Mouse (Mus musculus) hindbrain, embryonic 10.5 days (tissue): ENCODE results near the gene Tmem179. TPM values are rescaled to one million over a fixed set of nuclear protein-coding genes. Genes with fewer than 3 reads are reported as not detected.

Source experiments
- DNase-seq: peaks from one replicate; pipeline ENCODE4 v3.0.0-alpha.2; 2017; ENCODE audit warnings: low spot score
- H3K27ac ChIP-seq: fragments of 300-500 bp; sonication (generic); 2 replicates; pipeline ENCODE4 v1.5.1; 2016; ENCODE audit warnings: mild to moderate bottlenecking, moderate library complexity
- H3K27me3 ChIP-seq: fragments of 300-500 bp; sonication (generic); 2 replicates; pipeline ENCODE4 v1.6.1; 2016; ENCODE audit warnings: mild to moderate bottlenecking; ENCODE audit not compliant: poor library complexity, insufficient read depth, severe bottlenecking
- H3K36me3 ChIP-seq: fragments of 300-500 bp; sonication (generic); 2 replicates; pipeline ENCODE4 v1.6.1; 2016; ENCODE audit warnings: mild to moderate bottlenecking, moderate library complexity
- H3K4me1 ChIP-seq: fragments of 300-500 bp; sonication (generic); replicated peaks from 2 replicates; pipeline ENCODE4 v1.6.1; 2016; ENCODE audit warnings: mild to moderate bottlenecking
- H3K4me3 ChIP-seq: fragments of 300-500 bp; sonication (generic); 2 replicates; pipeline ENCODE4 v1.5.1; 2016; ENCODE audit warnings: mild to moderate bottlenecking, moderate library complexity
- H3K9me3 ChIP-seq: fragments of 300-500 bp; sonication (generic); 2 replicates; pipeline ENCODE4 v1.6.1; 2016; ENCODE audit warnings: mild to moderate bottlenecking, moderate library complexity
- WGBS: fragments of 180-500 bp; shearing (Covaris S2); methylation state at CpG from one replicate; pipeline ENCODE4 v1.1.7; 2016; 5-methylcytosine and 5-hydroxymethylcytosine counted together
- polyA plus RNA-seq: library from polyadenylated mRNA; unstranded; fragments of >200 nt; fragmentation: Nextera tagmentation; extraction: Ambion mirVana; gene quantifications from 2 replicates; pipeline ENCODE4 v1.2.1, GENCODE M21; 2016

Gene Tmem179
- polyA plus RNA-seq, 1 experiment from 2014 or later = 7.2 TPM

- WGBS = 56% methylated on average over 5 of the region's 5 CpGs
- Histone ChIP-seq H3K36me3 (no peaks in the 10 kb centered on the region), H3K27me3 (peaks cover 70% of the 10 kb centered on the region), H3K4me1 (peaks cover 60% of the 10 kb centered on the region), H3K4me3 (no peak overlapping the region), H3K27ac (peak overlapping the region; percentile 66), H3K9me3 (no peaks in the 10 kb centered on the region)
- no peak for DNase-seq
These were observed 46.3 kb downstream of the Tmem179 start for GRCm38 (mm10) chr12:112470216-112470615.

DNA sequence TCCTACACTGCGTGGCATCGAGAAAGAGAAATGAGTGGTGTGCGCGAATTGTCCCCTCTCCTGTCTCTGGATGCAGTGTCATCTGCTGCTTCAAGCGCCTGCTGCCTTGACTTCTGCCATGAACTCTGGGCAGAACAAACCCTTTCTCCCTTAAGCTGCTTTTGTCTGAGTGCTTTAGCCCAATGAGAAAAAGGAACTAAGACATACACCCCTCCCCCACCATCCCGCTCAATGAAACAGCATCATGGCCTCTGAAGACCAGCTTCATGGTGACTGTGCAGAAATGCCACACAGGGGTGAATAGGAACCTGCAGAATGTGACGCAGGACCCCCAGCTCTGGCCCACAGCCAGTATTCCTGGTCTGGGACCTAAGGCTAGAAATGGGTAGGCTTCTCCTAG is 47.2 kb downstream of the Tmem179 start:
- 86% methylated on average over 7 of the region's 7 CpGs for WGBS
- Histone ChIP-seq H3K27ac (peak overlapping the region; percentile 66), H3K27me3 (peaks cover 62% of the 10 kb centered on the region), H3K4me1 (peaks cover 65% of the 10 kb centered on the region), H3K36me3 (no peaks in the 10 kb centered on the region), H3K4me3 (no peak overlapping the region), H3K9me3 (no peaks in the 10 kb centered on the region)
- DNase-seq = no peak

DNA sequence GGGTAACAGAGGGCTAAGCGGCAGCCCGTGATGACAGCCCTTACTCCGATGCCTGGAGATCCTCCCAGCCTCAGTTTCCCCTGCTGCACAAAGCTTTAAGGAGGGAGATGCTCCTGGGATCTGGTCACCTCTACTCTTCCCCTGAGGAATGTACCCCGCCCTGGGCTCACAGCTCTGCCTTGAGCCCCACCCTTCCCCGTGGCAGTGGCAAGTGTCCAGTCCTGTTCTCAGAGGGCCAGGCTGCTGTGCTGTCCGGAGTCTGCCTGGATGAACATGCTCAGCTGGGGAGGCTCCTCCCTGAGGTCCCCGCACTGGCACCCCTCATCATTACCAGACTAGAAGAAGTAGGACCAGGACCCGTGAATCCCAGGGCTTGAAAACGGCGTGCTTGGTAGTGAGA is 49.2 kb downstream of the Tmem179 start:
- Histone ChIP-seq H3K9me3 (no peaks in the 10 kb centered on the region), H3K4me3 (no peak overlapping the region), H3K27me3 (peaks cover 46% of the 10 kb centered on the region), H3K4me1 (peaks cover 66% of the 10 kb centered on the region), H3K36me3 (no peaks in the 10 kb centered on the region), H3K27ac (no peak overlapping the region)
- DNase-seq = no peak
- 82% methylated on average over 10 of the region's 10 CpGs for WGBS

- Histone ChIP-seq H3K27ac (no peak overlapping the region), H3K36me3 (no peaks in the 10 kb centered on the region), H3K4me3 (no peak overlapping the region), H3K4me1 (peaks cover 66% of the 10 kb centered on the region), H3K27me3 (peaks cover 37% of the 10 kb centered on the region), H3K9me3 (no peaks in the 10 kb centered on the region)
- 94% methylated on average over 17 of the region's 17 CpGs for WGBS
- DNase-seq = no peak
These were observed 50.6 kb downstream of the Tmem179 start for GRCm38 (mm10) chr12:112465928-112466327.

GRCm38 (mm10) chr12:112464516-112464915 is 52.0 kb downstream of the Tmem179 start:
- DNase-seq = no peak
- Histone ChIP-seq H3K36me3 (no peaks in the 10 kb centered on the region), H3K27me3 (peaks cover 41% of the 10 kb centered on the region), H3K4me3 (no peak overlapping the region), H3K9me3 (no peaks in the 10 kb centered on the region), H3K4me1 (peaks cover 56% of the 10 kb centered on the region), H3K27ac (no peak overlapping the region; the same call in 1 of the 2 replicates)
- WGBS = 74% methylated on average over 3 of the region's 3 CpGs

GRCm38 (mm10) chr12:112463750-112464444 is 52.6 kb downstream of the Tmem179 start:
- 78% methylated on average over 3 of the region's 3 CpGs for WGBS
- H3K4me1 ChIP-seq = peaks cover 49% of the 10 kb centered on the region
- no peak overlapping the region for H3K27ac ChIP-seq

GRCm38 (mm10) chr12:112463209-112463608 is 53.3 kb downstream of the Tmem179 start:
- no peak overlapping the region for H3K4me3 ChIP-seq
- peaks cover 38% of the 10 kb centered on the region for H3K27me3 ChIP-seq
- no peaks in the 10 kb centered on the region for H3K9me3 ChIP-seq
- no peak overlapping the region for H3K27ac ChIP-seq
- H3K36me3 ChIP-seq = no peaks in the 10 kb centered on the region
- H3K4me1 ChIP-seq = peaks cover 51% of the 10 kb centered on the region
- 82% methylated on average over 4 of the region's 4 CpGs for WGBS
- no peak for DNase-seq

More at GRCm38 (mm10) chr12:112463750-112464444, 52.6 kb downstream of the Tmem179 start:
- Histone ChIP-seq H3K4me3 (no peak overlapping the region), H3K9me3 (no peaks in the 10 kb centered on the region), H3K36me3 (no peaks in the 10 kb centered on the region), H3K27me3 (peaks cover 43% of the 10 kb centered on the region)
- DNase-seq = no peak

DNA sequence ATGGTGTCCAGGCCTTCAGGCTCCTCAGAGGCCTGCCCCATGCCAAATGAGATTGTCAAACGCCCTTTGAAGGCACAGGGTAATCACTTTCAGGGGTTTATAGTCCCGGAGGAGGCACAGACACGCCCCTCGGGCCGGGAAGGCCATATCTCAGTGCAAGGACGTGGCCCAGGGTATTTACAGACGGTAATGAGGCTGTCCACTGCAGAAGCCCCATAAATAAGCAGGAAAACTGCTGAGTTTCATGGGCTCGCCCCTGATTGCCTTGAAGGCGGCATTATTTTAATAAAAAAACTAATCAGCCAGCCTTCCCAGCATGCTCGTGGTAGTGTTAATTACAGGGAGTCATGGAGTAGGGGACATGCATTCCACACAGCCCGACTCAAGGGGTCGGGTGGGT is 54.1 kb downstream of the Tmem179 start:
- H3K27ac ChIP-seq = 0 out of 2 replicates have a peak overlapping the region, but pooled peaks have one; percentile 16
- peaks cover 51% of the 10 kb centered on the region for H3K4me1 ChIP-seq
- no peaks in the 10 kb centered on the region for H3K9me3 ChIP-seq
- no peak overlapping the region for H3K4me3 ChIP-seq
- peaks cover 30% of the 10 kb centered on the region for H3K27me3 ChIP-seq
- 74% methylated on average over 12 of the region's 12 CpGs for WGBS
- H3K36me3 ChIP-seq = no peaks in the 10 kb centered on the region
- no peak for DNase-seq

- H3K27ac ChIP-seq = peak overlapping the region; percentile 45
- no peak overlapping the region for H3K4me3 ChIP-seq
- no peaks in the 10 kb centered on the region for H3K36me3 ChIP-seq
- no peak for DNase-seq
- no peaks in the 10 kb centered on the region for H3K9me3 ChIP-seq
- peaks cover 27% of the 10 kb centered on the region; the same call in 1 of the 2 replicates for H3K27me3 ChIP-seq
- H3K4me1 ChIP-seq = peaks cover 34% of the 10 kb centered on the region
- WGBS = 32% methylated on average over 4 of the region's 4 CpGs
These were observed 58.7 kb downstream of the Tmem179 start for GRCm38 (mm10) chr12:112457839-112458238.

GRCm38 (mm10) chr12:112456144-112456713 is 60.3 kb downstream of the Tmem179 start:
- H3K36me3 ChIP-seq = no peaks in the 10 kb centered on the region
- H3K9me3 ChIP-seq = no peaks in the 10 kb centered on the region
- 76% methylated on average over 6 of the region's 6 CpGs for WGBS
- H3K27ac ChIP-seq = 0 out of 2 replicates have a peak overlapping the region, but pooled peaks have one; percentile 40
- no peak for DNase-seq
- peaks cover 24% of the 10 kb centered on the region for H3K4me1 ChIP-seq
- no peak overlapping the region for H3K4me3 ChIP-seq
- peaks cover 23% of the 10 kb centered on the region; the same call in 1 of the 2 replicates for H3K27me3 ChIP-seq

DNA sequence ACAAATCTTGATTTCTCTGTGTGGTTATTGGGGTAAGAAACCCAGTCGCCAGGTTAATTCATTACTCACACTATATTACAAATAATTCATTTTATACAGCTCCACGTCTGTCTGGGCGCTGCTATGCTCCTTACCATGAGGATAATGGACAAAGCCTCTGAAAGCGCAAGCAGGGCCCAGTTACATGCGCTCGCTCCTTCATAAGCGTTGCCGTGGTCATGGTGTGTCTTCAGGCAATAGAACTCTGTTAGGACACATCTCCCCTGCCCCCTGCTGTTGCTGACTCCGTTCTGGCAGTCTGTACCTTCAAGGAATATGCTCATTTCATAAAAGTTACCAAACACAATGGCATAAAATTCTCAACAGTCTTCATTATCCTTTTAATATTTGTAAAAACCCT is 64.7 kb downstream of the Tmem179 start:
- no peak for DNase-seq
- Histone ChIP-seq H3K27ac (no peak overlapping the region), H3K36me3 (no peaks in the 10 kb centered on the region), H3K9me3 (peaks cover 6% of the 10 kb centered on the region), H3K27me3 (peaks cover 14% of the 10 kb centered on the region), H3K4me3 (no peak overlapping the region), H3K4me1 (peaks cover 21% of the 10 kb centered on the region)
- WGBS = 89% methylated on average over 9 of the region's 9 CpGs

DNA sequence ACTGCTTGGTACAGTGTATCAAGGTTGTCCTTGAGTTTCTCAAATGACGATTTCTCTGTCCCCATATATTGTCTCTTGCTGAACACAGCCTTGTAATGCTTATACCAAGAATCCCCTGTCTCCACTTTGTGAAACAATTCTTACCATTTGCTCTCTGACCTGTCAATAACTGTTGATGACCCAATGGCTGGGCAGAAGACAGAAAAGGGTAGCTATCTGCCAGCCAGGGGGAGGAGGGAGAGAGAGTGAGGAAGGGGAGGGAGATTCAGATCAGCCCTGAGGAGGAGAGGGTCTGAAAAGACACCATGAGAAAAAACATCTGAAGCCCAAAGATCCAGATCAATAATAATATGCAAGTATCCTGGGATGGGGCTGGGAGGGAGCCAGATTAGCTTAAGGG is 65.2 kb downstream of the Tmem179 start:
- Histone ChIP-seq H3K27me3 (peaks cover 14% of the 10 kb centered on the region), H3K36me3 (no peaks in the 10 kb centered on the region), H3K4me3 (no peak overlapping the region), H3K27ac (no peak overlapping the region), H3K4me1 (peaks cover 20% of the 10 kb centered on the region), H3K9me3 (peaks cover 10% of the 10 kb centered on the region)
- DNase-seq = no peak
- 74% methylated on average over 1 of the region's 1 CpGs for WGBS

DNA sequence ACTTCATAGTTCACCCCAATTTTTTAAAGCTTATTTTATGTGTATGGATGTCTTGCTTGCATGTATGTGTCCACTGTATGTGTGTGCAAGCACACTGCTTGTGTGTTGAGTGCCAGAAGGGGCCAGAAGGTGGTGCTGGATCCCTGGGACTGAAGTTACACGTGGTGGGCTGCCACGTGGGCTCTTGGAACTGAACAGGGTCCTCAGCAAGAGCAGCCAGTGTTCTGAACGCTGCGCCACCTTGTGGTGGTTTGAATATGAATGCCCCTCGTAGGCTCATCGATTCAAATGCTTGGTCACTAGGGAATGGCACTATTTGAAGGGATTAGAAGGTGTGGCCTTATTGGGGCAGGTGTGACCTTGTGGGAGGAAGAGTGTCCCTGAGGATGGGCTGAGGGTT is 65.7 kb downstream of the Tmem179 start:
- Histone ChIP-seq H3K27ac (no peak overlapping the region), H3K27me3 (peaks cover 10% of the 10 kb centered on the region), H3K9me3 (peaks cover 13% of the 10 kb centered on the region), H3K36me3 (no peaks in the 10 kb centered on the region), H3K4me1 (peaks cover 18% of the 10 kb centered on the region), H3K4me3 (no peak overlapping the region)
- peak; percentile 76 for DNase-seq
- WGBS = 28% methylated on average over 6 of the region's 6 CpGs
